Mouse (Mus musculus) kidney, postnatal 25 days (tissue): ENCODE measurements around the gene Ctnnbl1.
A peak's percentile ranks its signal among the peaks of the same experiment; 100 is the strongest.

Experiments
- DNase-seq, 2 experiments: peaks; one replicate each; pipeline ENCODE4 v3.0.0; 2021; ENCODE audit warnings: mixed read lengths in 2 of 2

Ctnnbl1 gene

GRCm38 (mm10) chr2:157750926-157751588, 13.9 kb downstream of the Ctnnbl1 start:
- DNase-seq: no peak

GRCm38 (mm10) chr2:157751589-157752373, 14.6 kb downstream of the Ctnnbl1 start:
- peak; percentile 33 to 67 for DNase-seq

GRCm38 (mm10) chr2:157752374-157752743, 15.2 kb downstream of the Ctnnbl1 start:
- DNase-seq: no peak

- peak; percentile 33 to 84 for DNase-seq
Measured at GRCm38 (mm10) chr2:157755771-157756170, 18.6 kb downstream of the Ctnnbl1 start.

GRCm38 (mm10) chr2:157756193-157756592, 19.0 kb downstream of the Ctnnbl1 start:
- DNase-seq: no peak

GRCm38 (mm10) chr2:157758395-157758794, 21.2 kb downstream of the Ctnnbl1 start:
- no peak for DNase-seq

- no peak for DNase-seq
Measured at GRCm38 (mm10) chr2:157759717-157760116, 22.5 kb downstream of the Ctnnbl1 start.

- DNase-seq: no peak
Measured at GRCm38 (mm10) chr2:157762903-157763302, 25.7 kb downstream of the Ctnnbl1 start.

- no peak for DNase-seq
Measured at GRCm38 (mm10) chr2:157766591-157766990, 29.4 kb downstream of the Ctnnbl1 start.

GRCm38 (mm10) chr2:157768682-157769429, 31.7 kb downstream of the Ctnnbl1 start:
- peak in 1 of 2 experiments; percentile 64 for DNase-seq

- DNase-seq: no peak
Measured at GRCm38 (mm10) chr2:157770761-157771160, 33.6 kb downstream of the Ctnnbl1 start.

GRCm38 (mm10) chr2:157773661-157774060, 36.5 kb downstream of the Ctnnbl1 start:
- DNase-seq: no peak

- no peak for DNase-seq
Measured at GRCm38 (mm10) chr2:157775957-157776356, 38.8 kb downstream of the Ctnnbl1 start.

GRCm38 (mm10) chr2:157780956-157781355, 43.8 kb downstream of the Ctnnbl1 start:
- DNase-seq: no peak

- DNase-seq: no peak
Measured at GRCm38 (mm10) chr2:157783152-157783551, 46.0 kb downstream of the Ctnnbl1 start.

- no peak for DNase-seq
Measured at GRCm38 (mm10) chr2:157784238-157784637, 47.0 kb downstream of the Ctnnbl1 start.

- no peak for DNase-seq
Measured at GRCm38 (mm10) chr2:157784647-157785046, 47.4 kb downstream of the Ctnnbl1 start.

GRCm38 (mm10) chr2:157789226-157789625, 52.0 kb downstream of the Ctnnbl1 start:
- DNase-seq: no peak

GRCm38 (mm10) chr2:157790836-157791495, 53.8 kb downstream of the Ctnnbl1 start:
- no peak for DNase-seq

- peak in 1 of 2 experiments; percentile 32 for DNase-seq
Measured at GRCm38 (mm10) chr2:157791528-157792162, 54.4 kb downstream of the Ctnnbl1 start.

GRCm38 (mm10) chr2:157792840-157793552, 55.8 kb downstream of the Ctnnbl1 start:
- peak in 1 of 2 experiments; percentile 33 for DNase-seq
